Comparison of ENCODE assay signal across 18 mouse cellular contexts in the genomic region with DNA sequence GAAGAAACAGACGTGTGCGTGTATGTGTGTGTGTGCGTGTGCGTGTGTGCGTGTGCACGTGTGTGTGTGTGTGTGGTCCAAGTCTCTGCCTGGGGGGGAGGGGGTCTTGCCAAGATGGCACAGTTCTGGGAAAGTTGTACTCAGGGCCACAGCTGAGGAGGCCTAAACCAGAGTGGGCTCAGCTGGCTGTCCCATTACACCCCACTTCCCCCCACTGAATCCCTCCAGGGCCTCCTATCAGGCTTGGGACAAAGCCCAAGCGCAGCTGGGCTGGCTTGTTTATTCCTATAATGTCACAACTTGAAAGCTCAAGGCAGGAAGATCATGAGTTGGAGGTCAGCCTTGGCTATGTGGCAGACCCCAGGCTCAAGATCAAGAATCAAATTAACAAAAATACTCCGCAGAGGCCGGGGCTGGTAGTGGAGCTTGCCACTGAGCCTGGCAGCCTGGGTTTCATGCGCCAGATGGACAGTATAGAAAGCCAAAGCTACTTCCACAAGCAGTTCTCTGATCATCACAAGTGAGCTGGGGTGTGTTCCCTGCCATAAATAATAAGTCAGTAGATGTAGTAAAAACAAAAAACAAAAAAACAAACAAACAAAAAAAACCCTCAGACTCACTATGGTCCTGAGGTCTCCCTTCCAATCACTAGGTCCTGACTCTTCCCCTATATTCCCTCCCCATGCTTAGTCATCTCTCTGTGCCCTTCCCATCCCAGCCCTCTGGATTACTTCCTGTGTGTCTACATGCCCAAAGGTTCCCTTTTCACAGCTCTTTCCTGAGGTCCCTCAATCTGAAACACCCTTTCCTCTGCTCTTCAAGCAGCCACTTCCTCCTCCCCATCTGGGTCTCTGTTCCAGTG. TPM values are rescaled to one million over a fixed set of nuclear protein-coding genes. Genes with fewer than 3 reads are reported as not detected.
A peak's percentile ranks its signal among the peaks of the same experiment; 100 is the strongest.
DNase-seq lines count a peak whose midpoint lies in the region; ATAC-seq and TF ChIP-seq lines count a peak whose summit lies in the region.
"Had no signal": no experiment of that assay in that cellular context is flagged by ENCODE, and none has a peak within 500 bp of the region (broad histone marks: within the 10 kb centered on the region; RNA-seq: fewer than 3 reads in every experiment).

No protein-coding gene starts in this region.

- TF ChIP-seq POLR2A in cerebellum, adult 2 months (IDR thresholded peaks at IDR 0.05; ENCODE audit: borderline replicate concordance, insufficient read depth, low read length) = no peak

- H3K4me3 ChIP-seq in cerebellum, adult 2 months (replicated peaks; ENCODE audit: insufficient read depth, low read depth, low read length) = no peak overlapping the region
- H3K4me3 ChIP-seq in heart, embryonic 12.5 days = no peak overlapping the region
- no peak overlapping the region for H3K4me3 ChIP-seq in midbrain, embryonic 11.5 days (ENCODE audit: low read depth, low read length)
- no peak overlapping the region for H3K4me3 ChIP-seq in midbrain, embryonic 13.5 days (replicated peaks)
- H3K4me3 ChIP-seq: erythroblast, embryonic 14.5 days; hindbrain, embryonic 12.5 days; liver, embryonic 15.5 days; midbrain, embryonic 12.5 days; neural tube, embryonic 12.5 days had no signal

- H3K9ac ChIP-seq in heart, embryonic 12.5 days = no peak overlapping the region
- no peak overlapping the region for H3K9ac ChIP-seq in midbrain, embryonic 11.5 days (ENCODE audit: low read length)
- H3K9ac ChIP-seq in midbrain, embryonic 13.5 days (replicated peaks) = no peak overlapping the region
- H3K9ac ChIP-seq: hindbrain, embryonic 12.5 days; liver, embryonic 15.5 days; midbrain, embryonic 12.5 days; neural tube, embryonic 12.5 days had no signal

- WGBS in cerebellum, adult 2 months = 59% methylated on average over 10 of the region's 10 CpGs
- WGBS in heart, embryonic 12.5 days = 94% methylated on average over 10 of the region's 10 CpGs
- 92% methylated on average over 10 of the region's 10 CpGs for WGBS in midbrain, embryonic 11.5 days
- WGBS in midbrain, embryonic 13.5 days = 92% methylated on average over 10 of the region's 10 CpGs

- intact Hi-C loops in heart, postnatal 10 days (cut with DNase I) = no loop called here

- H3K9me3 ChIP-seq in heart, embryonic 12.5 days (replicated peaks) = no peaks in the 10 kb centered on the region
- no peaks in the 10 kb centered on the region for H3K9me3 ChIP-seq in midbrain, embryonic 11.5 days (ENCODE audit: control insufficient read depth, low read length)
- no peaks in the 10 kb centered on the region for H3K9me3 ChIP-seq in midbrain, embryonic 13.5 days
- H3K9me3 ChIP-seq: hindbrain, embryonic 12.5 days; liver, embryonic 15.5 days; midbrain, embryonic 12.5 days; neural tube, embryonic 12.5 days had no signal

- H3K27ac ChIP-seq in cerebellum, adult 2 months (ENCODE audit: insufficient read depth, low read length) = no peak overlapping the region
- H3K27ac ChIP-seq in heart, embryonic 12.5 days (ENCODE audit: poor library complexity, severe bottlenecking) = no peak overlapping the region
- H3K27ac ChIP-seq in midbrain, embryonic 11.5 days (ENCODE audit: low read depth, low read length) = no peak overlapping the region
- H3K27ac ChIP-seq in midbrain, embryonic 13.5 days = no peak overlapping the region
- H3K27ac ChIP-seq: hindbrain, embryonic 12.5 days; liver, embryonic 15.5 days; midbrain, embryonic 12.5 days; neural tube, embryonic 12.5 days had no signal

- H3K36me3 ChIP-seq in heart, embryonic 12.5 days = no peaks in the 10 kb centered on the region
- H3K36me3 ChIP-seq in midbrain, embryonic 11.5 days (ENCODE audit: control insufficient read depth, insufficient read depth, low read length) = no peaks in the 10 kb centered on the region
- H3K36me3 ChIP-seq in midbrain, embryonic 13.5 days = no peaks in the 10 kb centered on the region
- H3K36me3 ChIP-seq: hindbrain, embryonic 12.5 days; liver, embryonic 15.5 days; midbrain, embryonic 12.5 days; neural tube, embryonic 12.5 days had no signal

- no peak overlapping the region for H3K4me2 ChIP-seq in heart, embryonic 12.5 days
- H3K4me2 ChIP-seq in midbrain, embryonic 11.5 days = no peak overlapping the region
- H3K4me2 ChIP-seq in midbrain, embryonic 13.5 days (replicated peaks) = no peak overlapping the region
- H3K4me2 ChIP-seq: heart, embryonic 11.5 days; hindbrain, embryonic 12.5 days; liver, embryonic 15.5 days; midbrain, embryonic 12.5 days; neural tube, embryonic 12.5 days had no signal

- no peaks in the 10 kb centered on the region for H3K27me3 ChIP-seq in cerebellum, adult 2 months (ENCODE audit: control insufficient read depth, insufficient read depth, low read length)
- 0 out of 2 replicates have a peak, but pooled peaks cover 4% of the 10 kb centered on the region for H3K27me3 ChIP-seq in heart, embryonic 12.5 days (replicated peaks)
- no peaks in the 10 kb centered on the region for H3K27me3 ChIP-seq in midbrain, embryonic 11.5 days (ENCODE audit: control insufficient read depth, insufficient read depth, low read length)
- no peaks in the 10 kb centered on the region for H3K27me3 ChIP-seq in midbrain, embryonic 13.5 days
- H3K27me3 ChIP-seq: hindbrain, embryonic 12.5 days; liver, embryonic 15.5 days; neural tube, embryonic 12.5 days; Patski had no signal

- no peak for ATAC-seq in heart, embryonic 12.5 days (ENCODE audit: insufficient number of reproducible peaks, low FRiP score)
- no peak for ATAC-seq in midbrain, embryonic 11.5 days (ENCODE audit: low FRiP score)
- no peak for ATAC-seq in midbrain, embryonic 13.5 days
- ATAC-seq: Patski had no signal

- no peak for TF ChIP-seq CTCF in cerebellum, adult 2 months (IDR thresholded peaks at IDR 0.05; ENCODE audit: borderline replicate concordance, insufficient read depth, low read depth, low read length)

- peaks cover 5% of the 10 kb centered on the region; the same call in 1 of the 2 replicates for H3K4me1 ChIP-seq in cerebellum, adult 2 months (ENCODE audit: control insufficient read depth, insufficient read depth, low read length)
- H3K4me1 ChIP-seq in heart, embryonic 12.5 days (replicated peaks) = peaks cover 8% of the 10 kb centered on the region; the same call in 1 of the 2 replicates
- no peaks in the 10 kb centered on the region for H3K4me1 ChIP-seq in midbrain, embryonic 11.5 days (ENCODE audit: control insufficient read depth, insufficient read depth, low read length)
- peaks cover 5% of the 10 kb centered on the region; the same call in 1 of the 2 replicates for H3K4me1 ChIP-seq in midbrain, embryonic 13.5 days (replicated peaks)
- H3K4me1 ChIP-seq: hindbrain, embryonic 12.5 days; midbrain, embryonic 12.5 days; neural tube, embryonic 12.5 days had no signal

- DNase-seq in cerebellum, adult 2 months = peak; percentile 23 to 44
- no peak for DNase-seq in cerebellum, adult 11 months
- peak; percentile 33 to 40 for DNase-seq in heart, postnatal 10 days
- peak; percentile 62 for DNase-seq in midbrain, embryonic 11.5 days (ENCODE audit: low spot score, missing footprints)
- no peak for DNase-seq in frontal cortex, postnatal 10 days (ENCODE audit: low spot score in 2 of 2)
- DNase-seq in T-cell, adult 2 months (ENCODE audit: low spot score) = no peak
- DNase-seq: kidney, adult 2 months; kidney, postnatal 36 days; layer of hippocampus, postnatal 36 days had no signal

RNA-seq across cellular contexts. Expression of a gene that starts 18.7 kb away (rescaled TPM):
- 23.7 and 28.0 TPM in 2 replicates for polyA plus RNA-seq in cerebellum, adult 2 months (2012; rRNA removed)
- 10 to 100 TPM; 13.6 to 14.2 TPM for total RNA-seq in heart, postnatal 10 days (2021)
- 26.9 and 27.8 TPM in 2 replicates for polyA plus RNA-seq in heart, embryonic 12.5 days (2016; fragmentation: Nextera tagmentation; extraction: Ambion mirVana)
- 39.9 and 44.5 TPM in 2 replicates for polyA plus RNA-seq in midbrain, embryonic 11.5 days (2014; fragmentation: Nextera tagmentation; extraction: Ambion mirVana)
- polyA plus RNA-seq in midbrain, embryonic 13.5 days (2015; fragmentation: Nextera tagmentation; extraction: Ambion mirVana) = 50.2 and 50.7 TPM in 2 replicates

Comparison
In these comparisons a context has a peak if more than half of its experiments do, and no peak if none do; other contexts are left out.
1. DNase-seq: peak in cerebellum, adult 2 months (2 of 2), heart, postnatal 10 days (2 of 2) and midbrain, embryonic 11.5 days (single experiment); none in cerebellum, adult 11 months (single experiment), frontal cortex, postnatal 10 days (0 of 2) and T-cell, adult 2 months (single experiment).